Mouse (Mus musculus): ENCODE data around the gene Tfec. TPM values are rescaled to one million over a fixed set of nuclear protein-coding genes. Genes with fewer than 3 reads are reported as not detected.

Gene Tfec
- polyA plus RNA-seq (2012; rRNA removed): 0.13 and 0.24 TPM in 2 replicates

GRCm38 (mm10) chr6:16898251-16898862, at the start of gene Tfec:
Gene Tfec (minus strand): TSS chr6:16898441.
- 29% methylated on average over 7 of the region's 7 CpGs for WGBS
- H3K27ac ChIP-seq (ENCODE audit: insufficient read depth, low read depth, low read length): no peak within 1 kb of the TSS

GRCm38 (mm10) chr6:16947837-16948236, 49.6 kb upstream of the Tfec start:
- H3K27ac ChIP-seq (ENCODE audit: insufficient read depth, low read depth, low read length): no peak overlapping the region
- 48% methylated on average over 3 of the region's 3 CpGs for WGBS
- no peaks in the 10 kb centered on the region for H3K27me3 ChIP-seq (ENCODE audit: control insufficient read depth, insufficient read depth, low read length)
- no peak overlapping the region for H3K4me3 ChIP-seq (ENCODE audit: low read depth, low read length)
- no peaks in the 10 kb centered on the region for H3K36me3 ChIP-seq (ENCODE audit: control insufficient read depth, insufficient read depth, low read length)
- H3K4me1 ChIP-seq (ENCODE audit: control insufficient read depth, insufficient read depth, insufficient read length, low read length): no peaks in the 10 kb centered on the region
- no peak for TF ChIP-seq CTCF (IDR thresholded peaks at IDR 0.05; ENCODE audit: extremely low read depth, insufficient read length, insufficient replicate concordance, low read depth, low read length)
- no peak for TF ChIP-seq POLR2A (IDR thresholded peaks at IDR 0.05; ENCODE audit: low read depth, low read length)

More at GRCm38 (mm10) chr6:16898251-16898862, at the start of gene Tfec:
- no peaks in the 10 kb centered on the region for H3K4me1 ChIP-seq (ENCODE audit: control insufficient read depth, insufficient read depth, insufficient read length, low read length)
- TF ChIP-seq POLR2A (IDR thresholded peaks at IDR 0.05; ENCODE audit: low read depth, low read length) (no peak), CTCF (IDR thresholded peaks at IDR 0.05; ENCODE audit: extremely low read depth, insufficient read length, insufficient replicate concordance, low read depth, low read length) (no peak)
- H3K27me3 ChIP-seq (ENCODE audit: control insufficient read depth, insufficient read depth, low read length): no peaks in the 10 kb centered on the region
- H3K36me3 ChIP-seq (ENCODE audit: control insufficient read depth, insufficient read depth, low read length): no peaks in the 10 kb centered on the region
- H3K4me3 ChIP-seq (ENCODE audit: low read depth, low read length): no peak within 1 kb of the TSS

- Histone ChIP-seq H3K27me3 (ENCODE audit: control insufficient read depth, insufficient read depth, low read length) (no peaks in the 10 kb centered on the region), H3K4me3 (ENCODE audit: low read depth, low read length) (no peak overlapping the region), H3K27ac (ENCODE audit: insufficient read depth, low read depth, low read length) (no peak overlapping the region), H3K4me1 (ENCODE audit: control insufficient read depth, insufficient read depth, insufficient read length, low read length) (no peaks in the 10 kb centered on the region), H3K36me3 (ENCODE audit: control insufficient read depth, insufficient read depth, low read length) (no peaks in the 10 kb centered on the region)
- no peak for TF ChIP-seq CTCF (IDR thresholded peaks at IDR 0.05; ENCODE audit: extremely low read depth, insufficient read length, insufficient replicate concordance, low read depth, low read length)
- no peak for TF ChIP-seq POLR2A (IDR thresholded peaks at IDR 0.05; ENCODE audit: low read depth, low read length)
- 80% methylated on average over 3 of the region's 3 CpGs for WGBS
Measured at GRCm38 (mm10) chr6:16943513-16943912, 45.3 kb upstream of the Tfec start.

GRCm38 (mm10) chr6:16942433-16942832, 44.2 kb upstream of the Tfec start:
- Histone ChIP-seq H3K4me1 (ENCODE audit: control insufficient read depth, insufficient read depth, insufficient read length, low read length) (no peaks in the 10 kb centered on the region), H3K4me3 (ENCODE audit: low read depth, low read length) (no peak overlapping the region), H3K27me3 (ENCODE audit: control insufficient read depth, insufficient read depth, low read length) (no peaks in the 10 kb centered on the region), H3K27ac (ENCODE audit: insufficient read depth, low read depth, low read length) (no peak overlapping the region), H3K36me3 (ENCODE audit: control insufficient read depth, insufficient read depth, low read length) (no peaks in the 10 kb centered on the region)
- WGBS: 55% methylated on average over 4 of the region's 4 CpGs
- no peak for TF ChIP-seq CTCF (IDR thresholded peaks at IDR 0.05; ENCODE audit: extremely low read depth, insufficient read length, insufficient replicate concordance, low read depth, low read length)
- no peak for TF ChIP-seq POLR2A (IDR thresholded peaks at IDR 0.05; ENCODE audit: low read depth, low read length)

- WGBS: 86% methylated on average over 6 of the region's 6 CpGs
- H3K27me3 ChIP-seq (ENCODE audit: control insufficient read depth, insufficient read depth, low read length): no peaks in the 10 kb centered on the region
- no peaks in the 10 kb centered on the region for H3K36me3 ChIP-seq (ENCODE audit: control insufficient read depth, insufficient read depth, low read length)
- no peaks in the 10 kb centered on the region for H3K4me1 ChIP-seq (ENCODE audit: control insufficient read depth, insufficient read depth, insufficient read length, low read length)
- TF ChIP-seq CTCF (IDR thresholded peaks at IDR 0.05; ENCODE audit: extremely low read depth, insufficient read length, insufficient replicate concordance, low read depth, low read length) (no peak), POLR2A (IDR thresholded peaks at IDR 0.05; ENCODE audit: low read depth, low read length) (no peak)
- no peak overlapping the region for H3K27ac ChIP-seq (ENCODE audit: insufficient read depth, low read depth, low read length)
- H3K4me3 ChIP-seq (ENCODE audit: low read depth, low read length): no peak overlapping the region
Measured at GRCm38 (mm10) chr6:16931059-16931458, 32.8 kb upstream of the Tfec start.

GRCm38 (mm10) chr6:16920111-16920656, 21.9 kb upstream of the Tfec start:
- no peak overlapping the region for H3K27ac ChIP-seq (ENCODE audit: insufficient read depth, low read depth, low read length)
- H3K27me3 ChIP-seq (ENCODE audit: control insufficient read depth, insufficient read depth, low read length): no peaks in the 10 kb centered on the region
- TF ChIP-seq CTCF (IDR thresholded peaks at IDR 0.05; ENCODE audit: extremely low read depth, insufficient read length, insufficient replicate concordance, low read depth, low read length) (no peak), POLR2A (IDR thresholded peaks at IDR 0.05; ENCODE audit: low read depth, low read length) (no peak)
- no peaks in the 10 kb centered on the region for H3K36me3 ChIP-seq (ENCODE audit: control insufficient read depth, insufficient read depth, low read length)
- H3K4me3 ChIP-seq (ENCODE audit: low read depth, low read length): no peak overlapping the region
- H3K4me1 ChIP-seq (ENCODE audit: control insufficient read depth, insufficient read depth, insufficient read length, low read length): no peaks in the 10 kb centered on the region
- WGBS: 29% methylated on average over 2 of the region's 2 CpGs

- H3K27ac ChIP-seq (ENCODE audit: insufficient read depth, low read depth, low read length): no peak overlapping the region
- no peaks in the 10 kb centered on the region for H3K36me3 ChIP-seq (ENCODE audit: control insufficient read depth, insufficient read depth, low read length)
- H3K27me3 ChIP-seq (ENCODE audit: control insufficient read depth, insufficient read depth, low read length): no peaks in the 10 kb centered on the region
- TF ChIP-seq CTCF (IDR thresholded peaks at IDR 0.05; ENCODE audit: extremely low read depth, insufficient read length, insufficient replicate concordance, low read depth, low read length) (no peak), POLR2A (IDR thresholded peaks at IDR 0.05; ENCODE audit: low read depth, low read length) (no peak)
- H3K4me3 ChIP-seq (ENCODE audit: low read depth, low read length): no peak overlapping the region
- 5% methylated on average over 5 of the region's 5 CpGs for WGBS
- no peaks in the 10 kb centered on the region for H3K4me1 ChIP-seq (ENCODE audit: control insufficient read depth, insufficient read depth, insufficient read length, low read length)
Measured at GRCm38 (mm10) chr6:16891819-16892218, 6.4 kb downstream of the Tfec start.

All from small intestine, adult 2 months (tissue).